Mouse (Mus musculus) right cerebral cortex, adult 18-20 months (tissue): ENCODE data around the gene Sdk2.

ENCODE experiments used
- DNase-seq: peaks from one replicate; pipeline ENCODE4 v3.0.0; 2022; ENCODE audit warnings: mixed read lengths

The Sdk2 gene

GRCm38 (mm10) chr11:113990065-113990464, 76.8 kb downstream of the Sdk2 start:
- DNase-seq = no peak

GRCm38 (mm10) chr11:113985826-113986416, 80.9 kb downstream of the Sdk2 start:
- no peak for DNase-seq

- DNase-seq = no peak
These were observed 84.9 kb downstream of the Sdk2 start for GRCm38 (mm10) chr11:113981732-113982503.

- DNase-seq = no peak
These were observed 85.8 kb downstream of the Sdk2 start for GRCm38 (mm10) chr11:113981088-113981487.

GRCm38 (mm10) chr11:113978318-113978717, 88.5 kb downstream of the Sdk2 start:
- no peak for DNase-seq

- DNase-seq = no peak
These were observed 91.2 kb downstream of the Sdk2 start for GRCm38 (mm10) chr11:113975667-113975970.

- DNase-seq = no peak
These were observed 91.8 kb downstream of the Sdk2 start for GRCm38 (mm10) chr11:113974876-113975666.

GRCm38 (mm10) chr11:113972517-113972872, 94.4 kb downstream of the Sdk2 start:
- no peak for DNase-seq

GRCm38 (mm10) chr11:113971609-113972516, 95.0 kb downstream of the Sdk2 start:
- peak; percentile 85 for DNase-seq

GRCm38 (mm10) chr11:113970026-113970425, 96.8 kb downstream of the Sdk2 start:
- DNase-seq = no peak

- no peak for DNase-seq
These were observed 101.6 kb downstream of the Sdk2 start for GRCm38 (mm10) chr11:113965214-113965613.

- DNase-seq = no peak
These were observed 104.1 kb downstream of the Sdk2 start for GRCm38 (mm10) chr11:113962751-113963150.

- no peak for DNase-seq
These were observed 115.2 kb downstream of the Sdk2 start for GRCm38 (mm10) chr11:113951616-113951988.

GRCm38 (mm10) chr11:113950904-113951615, 115.8 kb downstream of the Sdk2 start:
- DNase-seq = no peak

GRCm38 (mm10) chr11:113948676-113949075, 118.2 kb downstream of the Sdk2 start:
- peak; percentile 71 for DNase-seq

- no peak for DNase-seq
These were observed 124.6 kb downstream of the Sdk2 start for GRCm38 (mm10) chr11:113942101-113942735.

- DNase-seq = no peak
These were observed 133.2 kb downstream of the Sdk2 start for GRCm38 (mm10) chr11:113933678-113934077.

GRCm38 (mm10) chr11:113932909-113933308, 133.9 kb downstream of the Sdk2 start:
- no peak for DNase-seq

- DNase-seq = no peak
These were observed 135.1 kb downstream of the Sdk2 start for GRCm38 (mm10) chr11:113931701-113932100.

- DNase-seq = no peak
These were observed 136.7 kb downstream of the Sdk2 start for GRCm38 (mm10) chr11:113930112-113930511.

- DNase-seq = no peak
These were observed 138.0 kb downstream of the Sdk2 start for GRCm38 (mm10) chr11:113928831-113929230.

- peak; percentile 62 for DNase-seq
These were observed 138.6 kb downstream of the Sdk2 start for GRCm38 (mm10) chr11:113928291-113928690.
